Mouse (Mus musculus): ENCODE results near the gene BC030867. TPM values are rescaled to one million over a fixed set of nuclear protein-coding genes. Genes with fewer than 3 reads are reported as not detected.

The BC030867 gene
- total and polyA plus RNA-seq, 3 experiments = 20.0 to 51.7 (median 36.2) TPM

GRCm38 (mm10) chr11:102284501-102285094, 35.9 kb downstream of the BC030867 start, which contains the start of gene Tmub2 (continued):
- TF ChIP-seq POLR2AphosphoS2 (IDR thresholded peaks at IDR 0.05; ENCODE audit: low read length) (peak; percentile 65; the same call in 1 of the 2 replicates), RAD21 (IDR thresholded peaks at IDR 0.05; ENCODE audit: low read depth, low read length) (no peak), ETS1 (IDR thresholded peaks at IDR 0.05; ENCODE audit: low read depth, low read length) (peak; percentile 89)

- Histone ChIP-seq H3K36me3 (ENCODE audit: control insufficient read depth in 1 of 2, insufficient read depth in 2 of 2, low read length in 2 of 2) (peaks cover 0 to 6% of the 10 kb centered on the region in 2 experiments; a peak in 2 of 4 replicates), H3K4me3 (ENCODE audit: control insufficient read depth in 1 of 2, insufficient read depth in 1 of 2, low read depth in 2 of 2, low read length in 2 of 2) (peak overlapping the region; percentile 69 to 81), H3K27me3 (ENCODE audit: control insufficient read depth in 1 of 2, insufficient read depth in 2 of 2, low read length in 2 of 2) (no peaks in the 10 kb centered on the region), H3K9me3 (replicated peaks; ENCODE audit: insufficient read depth, low read length) (no peaks in the 10 kb centered on the region), H3K27ac (ENCODE audit: control insufficient read depth, low read depth, low read length) (peak overlapping the region; percentile 91), H3K4me1 (ENCODE audit: control insufficient read depth in 1 of 2, insufficient read depth in 2 of 2, low read length in 2 of 2) (peaks cover 0 to 3% of the 10 kb centered on the region in 2 experiments; a peak in 2 of 4 replicates), H3K79me2 (ENCODE audit: control insufficient read depth, insufficient read depth, low read length, poor library complexity) (peaks cover 9% of the 10 kb centered on the region), H3K9ac (ENCODE audit: control insufficient read depth, low read depth, low read length, poor library complexity, severe bottlenecking) (peak overlapping the region; percentile 83)
- DNase-seq (ENCODE audit: low read depth, low spot score) = no peak
- peak; percentile 62; the same call in 1 of the 2 replicates for TF ChIP-seq ZMIZ1 (IDR thresholded peaks at IDR 0.05; ENCODE audit: low read depth, low read length)
- peak; percentile 7; the same call in 1 of the 2 replicates for TF ChIP-seq TCF12 (IDR thresholded peaks at IDR 0.05; ENCODE audit: low read depth, low read length)
- peak; percentile 14; the same call in 1 of the 2 replicates for TF ChIP-seq NELFE (IDR thresholded peaks at IDR 0.05; ENCODE audit: low read depth, low read length)
- TF ChIP-seq SMC3 (IDR thresholded peaks at IDR 0.05; ENCODE audit: low read depth, low read length) = 0 out of 2 replicates have a peak, but pooled peaks have one; percentile 1
- peak; percentile 8; the same call in 1 of the 2 replicates for TF ChIP-seq HCFC1 (IDR thresholded peaks at IDR 0.05; ENCODE audit: low read depth, low read length)
- 0 out of 2 replicates have a peak, but pooled peaks have one; percentile 10 for TF ChIP-seq MAX (IDR thresholded peaks at IDR 0.05; ENCODE audit: low read length)
- TF ChIP-seq SIN3A (IDR thresholded peaks at IDR 0.05; ENCODE audit: low read length) = peak; percentile 59
- peak; percentile 95 for TF ChIP-seq CHD1 (IDR thresholded peaks at IDR 0.05; ENCODE audit: low read depth, low read length)
- TF ChIP-seq POLR2AphosphoS2 (IDR thresholded peaks at IDR 0.05; ENCODE audit: low read length) = peak; percentile 59; the same call in 1 of the 2 replicates
- TF ChIP-seq MAZ (IDR thresholded peaks at IDR 0.05; ENCODE audit: low read depth, low read length) = peak; percentile 70; the same call in 1 of the 2 replicates
- no peak for TF ChIP-seq EP300 (IDR thresholded peaks at IDR 0.05; ENCODE audit: low read depth in 1 of 2, low read length in 2 of 2)
- peak; percentile 75 for TF ChIP-seq MXI1 (IDR thresholded peaks at IDR 0.05; ENCODE audit: low read depth, low read length)
- no peak for TF ChIP-seq USF1 (IDR thresholded peaks at IDR 0.05; ENCODE audit: low read depth, low read length)
- TF ChIP-seq ZKSCAN1 (IDR thresholded peaks at IDR 0.05; ENCODE audit: low read depth, low read length) = no peak
Measured at GRCm38 (mm10) chr11:102285095-102285834, 36.6 kb downstream of the BC030867 start.
